Mouse (Mus musculus): ENCODE measurements around the gene Ddb2.

DNA sequence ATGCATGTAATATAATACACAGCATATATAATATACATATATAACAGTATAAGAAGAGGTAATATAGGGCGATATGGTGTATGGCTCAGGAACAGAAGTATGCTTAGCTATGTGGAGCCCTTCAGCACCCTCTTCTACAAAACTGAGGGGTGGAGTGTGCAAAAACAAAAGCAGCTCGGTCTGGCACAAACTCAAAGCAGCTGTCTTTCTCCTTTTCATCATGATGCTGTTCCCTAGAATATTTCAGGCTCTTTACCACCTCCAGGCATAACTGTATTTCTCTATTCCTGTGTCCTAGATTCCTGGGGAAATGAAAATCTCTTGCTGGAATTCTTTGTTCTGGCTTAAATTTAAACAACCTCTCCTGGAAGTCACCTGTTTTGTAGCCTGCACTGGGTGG, 7.0 kb downstream of the Ddb2 start:
- TF ChIP-seq ZNF384 (IDR thresholded peaks at IDR 0.05; ENCODE audit: low read depth, low read length) = no peak
- TF ChIP-seq ZC3H11A (IDR thresholded peaks at IDR 0.05; ENCODE audit: borderline replicate concordance, low read depth, low read length) = no peak
